Mouse (Mus musculus) lung, embryonic 14.5 days (tissue): ENCODE measurements around the gene Vasp. TPM values are rescaled to one million over a fixed set of nuclear protein-coding genes. Genes with fewer than 3 reads are reported as not detected.
"Not testable (repeated sequence)": the region's sequence is repeated elsewhere in the genome, so short reads cannot be mapped to it uniquely, and the experiment has no call there.

Source experiments
- ATAC-seq: fragments of 200-750 bp; cut with Nextera tagmentation; 2 replicates; pipeline ENCODE4 v1.8.0; 2017; ENCODE audit warnings: mild to moderate bottlenecking, moderate TSS enrichment, moderate library complexity; ENCODE audit not compliant: insufficient read depth
- DNase-seq: peaks from one replicate; pipeline ENCODE4 v3.0.0-alpha.2; 2015
- H3K27ac ChIP-seq: fragments of 300-500 bp; sonication (generic); 2 replicates; pipeline ENCODE4 v1.5.1; 2014; ENCODE audit warnings: low read depth, mild to moderate bottlenecking, moderate library complexity
- H3K27me3 ChIP-seq: fragments of 300-500 bp; sonication (generic); 2 replicates; pipeline ENCODE4 v1.6.1; 2014; ENCODE audit warnings: low read length, control low read depth; ENCODE audit not compliant: insufficient read depth
- H3K36me3 ChIP-seq: fragments of 300-500 bp; sonication (generic); 2 replicates; pipeline ENCODE4 v1.6.1; 2014; ENCODE audit warnings: control low read depth; ENCODE audit not compliant: insufficient read depth
- H3K4me1 ChIP-seq: fragments of 300-500 bp; sonication (generic); 2 replicates; pipeline ENCODE4 v1.6.1; 2014; ENCODE audit warnings: antibody characterized with exemption, control low read depth; ENCODE audit not compliant: insufficient read depth
- H3K4me2 ChIP-seq: fragments of 300-500 bp; sonication (generic); 2 replicates; pipeline ENCODE4 v1.6.1; 2014; ENCODE audit warnings: mild to moderate bottlenecking
- H3K4me3 ChIP-seq: fragments of 300-500 bp; sonication (generic); 2 replicates; pipeline ENCODE4 v1.5.1; 2014; ENCODE audit warnings: low read depth, low read length
- H3K9ac ChIP-seq: fragments of 300-500 bp; sonication (generic); 2 replicates; pipeline ENCODE4 v1.6.1; 2014
- H3K9me3 ChIP-seq: fragments of 300-500 bp; sonication (generic); 2 replicates; pipeline ENCODE4 v1.6.1; 2016; ENCODE audit warnings: low read depth, low read length, control low read depth
- CTCF ChIP-seq: IDR thresholded peaks from 2 replicates; pipeline ENCODE4 v1.5.1; 2016; ENCODE audit warnings: antibody characterized with exemption, low read depth
- WGBS: fragments of 180-500 bp; shearing (Covaris S2); extraction: QIAGEN DNeasy Blood & Tissue Kit; methylation state at CpG from one replicate; pipeline ENCODE4 v1.1.7; 2014; 5-methylcytosine and 5-hydroxymethylcytosine counted together
- polyA plus RNA-seq: library from polyadenylated mRNA; unstranded; fragments of >200 nt; fragmentation: Nextera tagmentation; extraction: Ambion mirVana; gene quantifications from 2 replicates; pipeline ENCODE4 v1.2.1, GENCODE M21; 2014

The Vasp gene
- polyA plus RNA-seq, 1 experiment from 2014 or later, result 95.3 TPM

GRCm38 (mm10) chr7:19281680-19282304, 10.2 kb upstream of the Vasp start:
- not testable (repeated sequence) for H3K36me3 ChIP-seq, H3K9ac ChIP-seq, H3K9me3 ChIP-seq, H3K4me1 ChIP-seq, H3K27ac ChIP-seq
- peak overlapping the region; percentile 99 for H3K4me2 ChIP-seq
- WGBS, result 30% methylated on average over 6 of the region's 6 CpGs
- ATAC-seq (peak; percentile 15; the same call in 1 of the 2 replicates), DNase-seq (peak; percentile 55)
- peaks cover 49% of the 10 kb centered on the region for H3K27me3 ChIP-seq
- H3K4me3 ChIP-seq, result peak overlapping the region; percentile 53; the same call in 1 of the 2 replicates
- TF ChIP-seq CTCF, result peak; percentile 63

DNA sequence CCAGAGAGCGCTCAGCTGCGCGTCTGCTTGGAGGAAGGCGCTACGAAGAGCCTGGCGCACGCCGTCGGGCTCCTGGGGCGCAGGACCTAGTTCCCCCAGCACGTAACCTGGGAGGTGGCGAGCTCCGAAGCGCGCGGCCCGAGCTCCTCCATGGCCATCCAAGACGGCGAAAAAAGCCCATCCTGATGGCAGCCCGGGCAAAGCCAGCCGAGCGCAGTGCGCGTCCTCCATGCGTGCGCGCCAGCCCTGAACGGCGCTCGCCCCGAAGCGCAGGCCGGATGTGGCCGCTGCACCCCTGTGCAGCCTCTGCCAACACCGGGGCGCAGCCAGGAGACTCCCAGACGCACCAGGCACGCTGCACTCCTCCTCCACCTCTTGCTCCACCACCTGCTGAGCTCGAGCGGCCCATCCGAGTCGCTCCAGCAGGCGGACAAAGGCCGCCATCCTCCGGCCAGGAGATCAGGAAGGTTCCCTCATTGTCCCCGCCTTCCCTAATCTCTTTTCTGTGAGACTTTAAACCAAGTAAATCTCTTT, 8.0 kb upstream of the Vasp start, which contains the start of gene Ppm1n:
Gene Ppm1n (minus strand): TSS at position 484 of the 534 bp plus-strand sequence.
- DNase-seq (no peak), ATAC-seq (no peak)
- Histone ChIP-seq H3K9ac (no peak within 1 kb of the TSS; the same call in 1 of the 2 replicates), H3K4me1 (no peaks in the 10 kb centered on the region; the same call in 1 of the 2 replicates), H3K9me3 (no peaks in the 10 kb centered on the region), H3K4me2 (peak within 1 kb of the TSS; percentile 45), H3K36me3 (no peaks in the 10 kb centered on the region), H3K4me3 (peak within 1 kb of the TSS; percentile 27), H3K27me3 (peaks cover 49% of the 10 kb centered on the region), H3K27ac (no peak within 1 kb of the TSS)
- under 1% methylated on average over 46 of the region's 46 CpGs for WGBS
- TF ChIP-seq CTCF, result no peak

- H3K27me3 ChIP-seq, result peaks cover 49% of the 10 kb centered on the region
- H3K9ac ChIP-seq, result no peak overlapping the region
- no peaks in the 10 kb centered on the region; the same call in 1 of the 2 replicates for H3K4me1 ChIP-seq
- H3K4me2 ChIP-seq, result peak overlapping the region; percentile 45
- H3K36me3 ChIP-seq, result no peaks in the 10 kb centered on the region
- H3K27ac ChIP-seq, result no peak overlapping the region
- H3K9me3 ChIP-seq, result no peaks in the 10 kb centered on the region
- WGBS, result 3% methylated on average over 34 of the region's 34 CpGs
- ATAC-seq (no peak), DNase-seq (no peak)
- no peak for TF ChIP-seq CTCF
- peak overlapping the region; percentile 27; the same call in 1 of the 2 replicates for H3K4me3 ChIP-seq
Measured at GRCm38 (mm10) chr7:19279052-19279451, 7.4 kb upstream of the Vasp start.

- H3K9me3 ChIP-seq, result no peaks in the 10 kb centered on the region
- no peak overlapping the region for H3K4me2 ChIP-seq
- DNase-seq, result peak; percentile 18
- no peaks in the 10 kb centered on the region for H3K4me1 ChIP-seq
- TF ChIP-seq CTCF, result peak; percentile 37; the same call in 1 of the 2 replicates
- peaks cover 37% of the 10 kb centered on the region for H3K27me3 ChIP-seq
- no peak overlapping the region for H3K27ac ChIP-seq
- ATAC-seq, result no peak
- H3K9ac ChIP-seq, result no peak overlapping the region
- no peaks in the 10 kb centered on the region for H3K36me3 ChIP-seq
- H3K4me3 ChIP-seq, result no peak overlapping the region
- 49% methylated on average over 4 of the region's 4 CpGs for WGBS
Measured at GRCm38 (mm10) chr7:19276253-19276652, 4.6 kb upstream of the Vasp start.

- Histone ChIP-seq H3K27ac (peak overlapping the region; percentile 94), H3K27me3 (no peaks in the 10 kb centered on the region)
- under 1% methylated on average over 36 of the region's 36 CpGs for WGBS
Measured at GRCm38 (mm10) chr7:19272173-19272764, 652 bp upstream of the Vasp start.

GRCm38 (mm10) chr7:19270509-19271237, 944 bp downstream of the Vasp start:
- under 1% methylated on average over 17 of the region's 21 CpGs for WGBS
- Histone ChIP-seq H3K36me3 (peaks cover 21% of the 10 kb centered on the region), H3K9me3 (no peaks in the 10 kb centered on the region), H3K4me1 (0 out of 2 replicates have a peak, but pooled peaks cover 9% of the 10 kb centered on the region), H3K4me3 (peak overlapping the region; percentile 99), H3K27ac (peak overlapping the region; percentile 94), H3K9ac (peak overlapping the region; percentile 88), H3K4me2 (peak overlapping the region; percentile 74), H3K27me3 (no peaks in the 10 kb centered on the region)
- peak; percentile 39 for DNase-seq
- TF ChIP-seq CTCF, result no peak
- no peak for ATAC-seq

More at GRCm38 (mm10) chr7:19272173-19272764, 652 bp upstream of the Vasp start:
- H3K36me3 ChIP-seq, result peaks cover 11% of the 10 kb centered on the region
- 0 out of 2 replicates have a peak, but pooled peaks cover 3% of the 10 kb centered on the region for H3K4me1 ChIP-seq
- H3K9me3 ChIP-seq, result no peaks in the 10 kb centered on the region
- H3K4me2 ChIP-seq, result peak overlapping the region; percentile 74
- no peak for TF ChIP-seq CTCF
- DNase-seq (peak; percentile 88), ATAC-seq (peak; percentile 42)
- H3K4me3 ChIP-seq, result peak overlapping the region; percentile 99
- peak overlapping the region; percentile 88 for H3K9ac ChIP-seq
